Mouse (Mus musculus): ENCODE data around the gene Slc25a5. TPM values are rescaled to one million over a fixed set of nuclear protein-coding genes. Genes with fewer than 3 reads are reported as not detected.

Gene Slc25a5
- polyA plus RNA-seq, 1 experiment from 2014 or later, result 691 TPM

GRCm38 (mm10) chrX:36823932-36824711 is 28.7 kb downstream of the Slc25a5 start:
- Histone ChIP-seq H3K4me1 (ENCODE audit: control insufficient read depth, insufficient read depth, low read length) (no peaks in the 10 kb centered on the region), H3K9ac (ENCODE audit: low read length) (no peak overlapping the region), H3K9me3 (replicated peaks; ENCODE audit: control insufficient read depth, low read length) (no peaks in the 10 kb centered on the region), H3K36me3 (ENCODE audit: control insufficient read depth, insufficient read depth, low read length) (no peaks in the 10 kb centered on the region), H3K4me2 (ENCODE audit: low read depth, low read length) (no peak overlapping the region), H3K27me3 (ENCODE audit: control insufficient read depth, insufficient read depth, low read length) (no peaks in the 10 kb centered on the region), H3K27ac (ENCODE audit: low read length) (no peak overlapping the region), H3K4me3 (replicated peaks; ENCODE audit: low read length) (no peak overlapping the region)
- ATAC-seq (ENCODE audit: insufficient read depth, low FRiP score), result no peak
- 79% methylated on average over 10 of the region's 10 CpGs for WGBS

- H3K4me2 ChIP-seq (ENCODE audit: low read depth, low read length), result no peak overlapping the region
- H3K27ac ChIP-seq (ENCODE audit: low read length), result no peak overlapping the region
- H3K27me3 ChIP-seq (ENCODE audit: control insufficient read depth, insufficient read depth, low read length), result no peaks in the 10 kb centered on the region
- H3K36me3 ChIP-seq (ENCODE audit: control insufficient read depth, insufficient read depth, low read length), result no peaks in the 10 kb centered on the region
- H3K9me3 ChIP-seq (replicated peaks; ENCODE audit: control insufficient read depth, low read length), result no peaks in the 10 kb centered on the region
- 0 out of 2 replicates have a peak, but pooled peaks have one; percentile 16 for ATAC-seq (ENCODE audit: insufficient read depth, low FRiP score)
- 56% methylated on average over 2 of the region's 2 CpGs for WGBS
- no peak overlapping the region for H3K9ac ChIP-seq (ENCODE audit: low read length)
- no peak overlapping the region for H3K4me3 ChIP-seq (replicated peaks; ENCODE audit: low read length)
- no peaks in the 10 kb centered on the region for H3K4me1 ChIP-seq (ENCODE audit: control insufficient read depth, insufficient read depth, low read length)
These were observed 29.6 kb downstream of the Slc25a5 start for GRCm38 (mm10) chrX:36825032-36825431.

- Histone ChIP-seq H3K27ac (ENCODE audit: low read length) (no peak overlapping the region), H3K4me2 (ENCODE audit: low read depth, low read length) (no peak overlapping the region), H3K4me1 (ENCODE audit: control insufficient read depth, insufficient read depth, low read length) (no peaks in the 10 kb centered on the region), H3K36me3 (ENCODE audit: control insufficient read depth, insufficient read depth, low read length) (no peaks in the 10 kb centered on the region), H3K9ac (ENCODE audit: low read length) (no peak overlapping the region), H3K4me3 (replicated peaks; ENCODE audit: low read length) (no peak overlapping the region), H3K27me3 (ENCODE audit: control insufficient read depth, insufficient read depth, low read length) (no peaks in the 10 kb centered on the region), H3K9me3 (replicated peaks; ENCODE audit: control insufficient read depth, low read length) (no peaks in the 10 kb centered on the region)
- WGBS, result 96% methylated on average over 4 of the region's 5 CpGs
- no peak for ATAC-seq (ENCODE audit: insufficient read depth, low FRiP score)
These were observed 31.4 kb downstream of the Slc25a5 start for GRCm38 (mm10) chrX:36826873-36827272.

- Histone ChIP-seq H3K4me2 (ENCODE audit: low read depth, low read length) (no peak overlapping the region), H3K4me3 (replicated peaks; ENCODE audit: low read length) (no peak overlapping the region), H3K27me3 (ENCODE audit: control insufficient read depth, insufficient read depth, low read length) (no peaks in the 10 kb centered on the region), H3K9ac (ENCODE audit: low read length) (no peak overlapping the region), H3K4me1 (ENCODE audit: control insufficient read depth, insufficient read depth, low read length) (no peaks in the 10 kb centered on the region), H3K27ac (ENCODE audit: low read length) (no peak overlapping the region), H3K36me3 (ENCODE audit: control insufficient read depth, insufficient read depth, low read length) (no peaks in the 10 kb centered on the region), H3K9me3 (replicated peaks; ENCODE audit: control insufficient read depth, low read length) (no peaks in the 10 kb centered on the region)
- no peak for ATAC-seq (ENCODE audit: insufficient read depth, low FRiP score)
- 31% methylated on average over 5 of the region's 5 CpGs for WGBS
These were observed 34.8 kb downstream of the Slc25a5 start for GRCm38 (mm10) chrX:36830271-36830670.

- H3K4me1 ChIP-seq (ENCODE audit: control insufficient read depth, insufficient read depth, low read length), result no peaks in the 10 kb centered on the region
- no peak overlapping the region for H3K9ac ChIP-seq (ENCODE audit: low read length)
- H3K4me3 ChIP-seq (replicated peaks; ENCODE audit: low read length), result no peak overlapping the region
- no peak overlapping the region for H3K4me2 ChIP-seq (ENCODE audit: low read depth, low read length)
- H3K36me3 ChIP-seq (ENCODE audit: control insufficient read depth, insufficient read depth, low read length), result no peaks in the 10 kb centered on the region
- WGBS, result 53% methylated on average over 4 of the region's 4 CpGs
- H3K27ac ChIP-seq (ENCODE audit: low read length), result no peak overlapping the region
- no peaks in the 10 kb centered on the region for H3K27me3 ChIP-seq (ENCODE audit: control insufficient read depth, insufficient read depth, low read length)
- ATAC-seq (ENCODE audit: insufficient read depth, low FRiP score), result no peak
- no peaks in the 10 kb centered on the region for H3K9me3 ChIP-seq (replicated peaks; ENCODE audit: control insufficient read depth, low read length)
These were observed 36.2 kb downstream of the Slc25a5 start for GRCm38 (mm10) chrX:36831632-36832031.

GRCm38 (mm10) chrX:36833397-36834084 is 38.1 kb downstream of the Slc25a5 start:
- Histone ChIP-seq H3K4me3 (replicated peaks; ENCODE audit: low read length) (peak overlapping the region; percentile 25), H3K27ac (ENCODE audit: low read length) (no peak overlapping the region), H3K9me3 (replicated peaks; ENCODE audit: control insufficient read depth, low read length) (no peaks in the 10 kb centered on the region), H3K4me2 (ENCODE audit: low read depth, low read length) (peak overlapping the region; percentile 44), H3K36me3 (ENCODE audit: control insufficient read depth, insufficient read depth, low read length) (no peaks in the 10 kb centered on the region), H3K9ac (ENCODE audit: low read length) (peak overlapping the region; percentile 54), H3K27me3 (ENCODE audit: control insufficient read depth, insufficient read depth, low read length) (no peaks in the 10 kb centered on the region), H3K4me1 (ENCODE audit: control insufficient read depth, insufficient read depth, low read length) (no peaks in the 10 kb centered on the region)
- 29% methylated on average over 19 of the region's 19 CpGs for WGBS
- ATAC-seq (ENCODE audit: insufficient read depth, low FRiP score), result no peak

GRCm38 (mm10) chrX:36837069-36837676 is 41.7 kb downstream of the Slc25a5 start:
- 55% methylated on average over 6 of the region's 6 CpGs for WGBS
- no peaks in the 10 kb centered on the region for H3K4me1 ChIP-seq (ENCODE audit: control insufficient read depth, insufficient read depth, low read length)
- no peaks in the 10 kb centered on the region for H3K9me3 ChIP-seq (replicated peaks; ENCODE audit: control insufficient read depth, low read length)
- no peaks in the 10 kb centered on the region for H3K36me3 ChIP-seq (ENCODE audit: control insufficient read depth, insufficient read depth, low read length)
- no peak for ATAC-seq (ENCODE audit: insufficient read depth, low FRiP score)
- H3K4me2 ChIP-seq (ENCODE audit: low read depth, low read length), result no peak overlapping the region
- H3K27ac ChIP-seq (ENCODE audit: low read length), result no peak overlapping the region
- H3K27me3 ChIP-seq (ENCODE audit: control insufficient read depth, insufficient read depth, low read length), result no peaks in the 10 kb centered on the region
- no peak overlapping the region for H3K9ac ChIP-seq (ENCODE audit: low read length)
- H3K4me3 ChIP-seq (replicated peaks; ENCODE audit: low read length), result no peak overlapping the region

- Histone ChIP-seq H3K4me3 (replicated peaks; ENCODE audit: low read length) (no peak overlapping the region), H3K4me2 (ENCODE audit: low read depth, low read length) (no peak overlapping the region), H3K9ac (ENCODE audit: low read length) (no peak overlapping the region), H3K4me1 (ENCODE audit: control insufficient read depth, insufficient read depth, low read length) (no peaks in the 10 kb centered on the region), H3K27ac (ENCODE audit: low read length) (no peak overlapping the region), H3K9me3 (replicated peaks; ENCODE audit: control insufficient read depth, low read length) (no peaks in the 10 kb centered on the region), H3K27me3 (ENCODE audit: control insufficient read depth, insufficient read depth, low read length) (no peaks in the 10 kb centered on the region), H3K36me3 (ENCODE audit: control insufficient read depth, insufficient read depth, low read length) (no peaks in the 10 kb centered on the region)
- ATAC-seq (ENCODE audit: insufficient read depth, low FRiP score), result no peak
- 49% methylated on average over 7 of the region's 7 CpGs for WGBS
These were observed 43.9 kb downstream of the Slc25a5 start for GRCm38 (mm10) chrX:36839391-36839790.

GRCm38 (mm10) chrX:36841698-36842097 is 46.2 kb downstream of the Slc25a5 start:
- Histone ChIP-seq H3K27me3 (ENCODE audit: control insufficient read depth, insufficient read depth, low read length) (no peaks in the 10 kb centered on the region), H3K27ac (ENCODE audit: low read length) (no peak overlapping the region), H3K36me3 (ENCODE audit: control insufficient read depth, insufficient read depth, low read length) (no peaks in the 10 kb centered on the region), H3K4me2 (ENCODE audit: low read depth, low read length) (no peak overlapping the region), H3K4me3 (replicated peaks; ENCODE audit: low read length) (no peak overlapping the region), H3K9me3 (replicated peaks; ENCODE audit: control insufficient read depth, low read length) (no peaks in the 10 kb centered on the region), H3K4me1 (ENCODE audit: control insufficient read depth, insufficient read depth, low read length) (no peaks in the 10 kb centered on the region), H3K9ac (ENCODE audit: low read length) (no peak overlapping the region)
- 74% methylated on average over 6 of the region's 6 CpGs for WGBS
- no peak for ATAC-seq (ENCODE audit: insufficient read depth, low FRiP score)

All from stomach, embryonic 16.5 days (tissue).